Mouse (Mus musculus): ENCODE measurements around the gene Rpl23.
"Not testable (repeated sequence)": the region's sequence is repeated elsewhere in the genome, so short reads cannot be mapped to it uniquely, and the experiment has no call there.

The Rpl23 gene

GRCm38 (mm10) chr11:97798782-97799145, 16.5 kb upstream of the Rpl23 start, which contains the start of gene Lasp1:
TSS of gene Lasp1 (plus strand) at chr11:97799000.
- Histone ChIP-seq H3K27me3 (ENCODE audit: control insufficient read depth, insufficient read depth, low read length, poor library complexity, severe bottlenecking) (no peaks in the 10 kb centered on the region), H3K36me3 (ENCODE audit: control insufficient read depth, insufficient read depth, low read length, poor library complexity, severe bottlenecking) (no peaks in the 10 kb centered on the region)
- DNase-seq (ENCODE audit: low read depth, low spot score), result peak; percentile 94

DNA sequence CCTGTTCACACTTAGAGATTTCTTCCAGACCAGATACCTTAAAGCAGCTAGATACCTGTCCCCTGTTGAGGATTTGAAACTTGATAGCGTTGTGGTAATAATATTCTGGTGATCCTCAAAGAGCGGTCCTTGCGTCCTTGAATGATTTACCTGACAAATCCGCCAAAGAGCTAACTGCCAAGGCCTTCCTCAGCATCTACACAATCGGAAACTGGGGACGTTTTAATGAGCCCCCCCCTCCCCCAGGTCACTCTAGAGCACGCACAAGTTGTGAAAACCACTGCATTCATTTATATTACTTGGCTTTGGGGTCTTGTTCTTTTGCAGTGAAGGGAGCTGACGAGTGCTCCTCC, 15.8 kb upstream of the Rpl23 start:
- Histone ChIP-seq H3K27me3 (ENCODE audit: control insufficient read depth, insufficient read depth, low read length, poor library complexity, severe bottlenecking) (no peaks in the 10 kb centered on the region), H3K36me3 (ENCODE audit: control insufficient read depth, insufficient read depth, low read length, poor library complexity, severe bottlenecking) (no peaks in the 10 kb centered on the region)
- DNase-seq (ENCODE audit: low read depth, low spot score), result no peak

- H3K36me3 ChIP-seq (ENCODE audit: control insufficient read depth, insufficient read depth, low read length, poor library complexity, severe bottlenecking), result no peaks in the 10 kb centered on the region
- DNase-seq (ENCODE audit: low read depth, low spot score), result no peak
- H3K27me3 ChIP-seq (ENCODE audit: control insufficient read depth, insufficient read depth, low read length, poor library complexity, severe bottlenecking), result no peaks in the 10 kb centered on the region
Observed at GRCm38 (mm10) chr11:97797369-97798082, 15.3 kb upstream of the Rpl23 start.

- no peaks in the 10 kb centered on the region for H3K36me3 ChIP-seq (ENCODE audit: control insufficient read depth, insufficient read depth, low read length, poor library complexity, severe bottlenecking)
- H3K27me3 ChIP-seq (ENCODE audit: control insufficient read depth, insufficient read depth, low read length, poor library complexity, severe bottlenecking), result no peaks in the 10 kb centered on the region
- DNase-seq (ENCODE audit: low read depth, low spot score), result peak; percentile 82
Observed at GRCm38 (mm10) chr11:97796910-97797309, 14.7 kb upstream of the Rpl23 start.

DNA sequence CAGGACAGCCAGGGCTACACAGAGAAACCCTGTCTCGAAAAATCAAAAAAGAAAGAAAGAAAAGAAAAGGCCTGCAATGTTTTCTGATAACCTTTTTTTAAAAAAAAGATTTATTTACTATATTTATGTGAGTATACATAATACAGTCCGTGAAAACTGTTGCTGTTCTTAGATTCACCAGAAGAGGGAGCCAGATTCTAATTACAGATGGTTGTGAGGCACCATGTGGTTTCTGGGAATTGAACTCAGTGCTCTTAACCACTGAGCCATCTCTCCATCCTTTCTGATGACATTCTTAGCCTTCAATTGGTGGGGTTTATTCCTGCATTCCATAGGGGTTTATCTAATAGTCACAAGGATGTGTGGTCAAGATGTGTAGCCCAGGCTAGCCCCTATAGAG, 10.9 kb upstream of the Rpl23 start:
- Histone ChIP-seq H3K27me3 (ENCODE audit: control insufficient read depth, insufficient read depth, low read length, poor library complexity, severe bottlenecking) (no peaks in the 10 kb centered on the region), H3K36me3 (ENCODE audit: control insufficient read depth, insufficient read depth, low read length, poor library complexity, severe bottlenecking) (no peaks in the 10 kb centered on the region)
- DNase-seq (ENCODE audit: low read depth, low spot score), result peak; percentile 90

- not testable (repeated sequence) for H3K27me3 ChIP-seq (ENCODE audit: control insufficient read depth, insufficient read depth, low read length, poor library complexity, severe bottlenecking); DNase-seq (ENCODE audit: low read depth, low spot score); H3K36me3 ChIP-seq (ENCODE audit: control insufficient read depth, insufficient read depth, low read length, poor library complexity, severe bottlenecking)
Observed at GRCm38 (mm10) chr11:97790778-97791438, 8.7 kb upstream of the Rpl23 start.

GRCm38 (mm10) chr11:97789727-97790126, 7.5 kb upstream of the Rpl23 start:
- Histone ChIP-seq H3K36me3 (ENCODE audit: control insufficient read depth, insufficient read depth, low read length, poor library complexity, severe bottlenecking) (no peaks in the 10 kb centered on the region), H3K27me3 (ENCODE audit: control insufficient read depth, insufficient read depth, low read length, poor library complexity, severe bottlenecking) (no peaks in the 10 kb centered on the region)
- no peak for DNase-seq (ENCODE audit: low read depth, low spot score)

DNA sequence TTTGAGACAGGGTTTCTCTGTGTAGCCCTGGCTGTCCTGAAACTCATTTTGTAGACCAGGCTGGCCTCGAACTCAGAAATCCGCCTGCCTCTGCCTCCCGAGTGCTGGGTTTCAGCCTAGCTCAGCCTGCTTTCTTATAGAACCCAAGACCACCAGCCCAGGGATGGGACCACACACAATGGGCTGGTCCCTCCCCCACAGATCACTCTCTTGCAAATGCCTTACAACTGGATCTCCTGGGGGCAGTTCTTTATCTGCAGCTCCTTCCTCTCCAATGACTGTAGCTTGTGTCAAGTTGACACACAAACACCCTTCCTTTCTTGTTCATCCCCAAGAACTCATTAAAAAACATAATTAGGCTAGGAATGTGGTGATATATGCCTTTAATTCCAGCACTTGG, 5.7 kb upstream of the Rpl23 start:
- Histone ChIP-seq H3K36me3 (ENCODE audit: control insufficient read depth, insufficient read depth, low read length, poor library complexity, severe bottlenecking) (no peaks in the 10 kb centered on the region), H3K27me3 (ENCODE audit: control insufficient read depth, insufficient read depth, low read length, poor library complexity, severe bottlenecking) (no peaks in the 10 kb centered on the region)
- no peak for DNase-seq (ENCODE audit: low read depth, low spot score)

- Histone ChIP-seq H3K36me3 (ENCODE audit: control insufficient read depth, insufficient read depth, low read length, poor library complexity, severe bottlenecking) (peaks cover 8% of the 10 kb centered on the region), H3K27me3 (ENCODE audit: control insufficient read depth, insufficient read depth, low read length, poor library complexity, severe bottlenecking) (no peaks in the 10 kb centered on the region)
- DNase-seq (ENCODE audit: low read depth, low spot score), result no peak
Observed at GRCm38 (mm10) chr11:97782564-97782895, 293 bp upstream of the Rpl23 start.

DNA sequence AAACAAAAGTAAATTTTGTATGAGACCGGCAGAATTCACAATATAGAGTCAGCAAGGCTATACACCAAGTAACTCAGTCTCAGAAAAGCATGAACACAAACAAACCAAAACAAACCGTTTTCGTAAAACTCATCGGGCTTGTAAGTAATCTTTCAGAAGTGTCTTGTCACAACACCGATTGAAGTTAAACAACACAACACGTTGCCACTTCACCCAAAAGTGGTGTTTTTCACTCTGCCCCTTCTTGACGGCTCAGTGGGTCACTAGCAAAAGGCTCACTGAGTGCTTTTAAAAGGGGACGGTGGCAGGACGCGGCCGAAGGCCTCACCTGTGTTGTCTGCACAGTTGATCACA, 782 bp downstream of the Rpl23 start:
- Histone ChIP-seq H3K27me3 (ENCODE audit: control insufficient read depth, insufficient read depth, low read length, poor library complexity, severe bottlenecking) (no peaks in the 10 kb centered on the region), H3K36me3 (ENCODE audit: control insufficient read depth, insufficient read depth, low read length, poor library complexity, severe bottlenecking) (peaks cover 11% of the 10 kb centered on the region)
- no peak for DNase-seq (ENCODE audit: low read depth, low spot score)

DNA sequence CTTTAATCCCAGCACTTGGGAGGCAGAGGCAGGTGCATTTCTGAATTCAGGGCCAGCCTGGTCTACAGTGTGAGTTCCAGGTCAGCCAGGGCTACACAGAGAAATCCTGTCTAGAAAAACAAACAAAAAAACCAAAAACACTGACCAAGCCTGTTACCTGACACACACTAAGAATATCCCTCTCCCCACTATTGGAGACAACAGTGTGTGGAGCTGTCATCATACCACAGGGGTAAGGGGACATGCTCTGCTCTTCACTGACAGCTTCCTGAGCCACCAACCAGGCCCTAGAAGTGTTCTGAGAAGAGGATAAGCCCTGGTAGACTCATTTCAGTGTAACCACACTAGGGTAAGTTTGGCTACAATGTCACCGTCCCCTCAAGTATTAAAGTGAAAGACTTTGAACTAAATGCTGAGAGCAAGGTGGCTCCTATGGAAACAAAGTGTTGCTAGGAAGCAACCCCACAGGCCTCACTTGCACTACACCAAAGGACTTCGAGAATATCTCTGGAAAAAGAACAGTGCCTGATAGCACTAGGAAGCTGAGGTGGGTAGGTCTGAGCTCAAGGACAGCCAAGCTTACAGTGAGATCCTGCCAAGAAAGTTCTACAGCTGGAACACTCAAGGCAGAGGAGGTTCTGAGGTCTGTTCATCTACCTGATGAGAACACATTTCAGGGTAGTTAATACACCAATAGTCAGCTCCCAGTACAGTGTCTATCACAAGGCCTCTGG, 2.1 kb downstream of the Rpl23 start:
- DNase-seq (ENCODE audit: low read depth, low spot score), result no peak
- peaks cover 11% of the 10 kb centered on the region for H3K36me3 ChIP-seq (ENCODE audit: control insufficient read depth, insufficient read depth, low read length, poor library complexity, severe bottlenecking)
- no peaks in the 10 kb centered on the region for H3K27me3 ChIP-seq (ENCODE audit: control insufficient read depth, insufficient read depth, low read length, poor library complexity, severe bottlenecking)

- Histone ChIP-seq H3K36me3 (ENCODE audit: control insufficient read depth, insufficient read depth, low read length, poor library complexity, severe bottlenecking) (peaks cover 11% of the 10 kb centered on the region), H3K27me3 (ENCODE audit: control insufficient read depth, insufficient read depth, low read length, poor library complexity, severe bottlenecking) (no peaks in the 10 kb centered on the region)
- no peak for DNase-seq (ENCODE audit: low read depth, low spot score)
Observed at GRCm38 (mm10) chr11:97778918-97779317, 3.3 kb downstream of the Rpl23 start.

DNA sequence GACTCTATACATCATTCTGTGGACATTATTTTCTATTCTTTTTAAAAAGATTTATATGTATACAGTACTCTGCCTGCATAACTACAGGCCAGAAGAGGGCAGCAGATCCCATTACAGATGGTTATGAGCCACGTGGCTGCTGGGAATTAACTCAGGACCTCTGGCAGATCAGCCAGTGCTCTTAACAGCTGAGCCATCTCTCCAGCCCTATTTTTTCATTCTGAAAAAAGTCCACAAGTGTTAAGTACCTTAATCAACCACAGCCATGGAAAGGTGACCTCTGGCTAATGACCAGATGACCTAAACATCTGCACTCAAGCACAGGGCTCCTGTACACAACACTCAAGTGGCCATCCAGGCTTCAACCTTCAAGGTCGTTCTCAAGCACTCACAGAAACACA, 5.1 kb downstream of the Rpl23 start:
- H3K36me3 ChIP-seq (ENCODE audit: control insufficient read depth, insufficient read depth, low read length, poor library complexity, severe bottlenecking), result peaks cover 11% of the 10 kb centered on the region
- H3K27me3 ChIP-seq (ENCODE audit: control insufficient read depth, insufficient read depth, low read length, poor library complexity, severe bottlenecking), result no peaks in the 10 kb centered on the region
- peak; percentile 57 for DNase-seq (ENCODE audit: low read depth, low spot score)

- Histone ChIP-seq H3K27me3 (ENCODE audit: control insufficient read depth, insufficient read depth, low read length, poor library complexity, severe bottlenecking) (no peaks in the 10 kb centered on the region), H3K36me3 (ENCODE audit: control insufficient read depth, insufficient read depth, low read length, poor library complexity, severe bottlenecking) (peaks cover 11% of the 10 kb centered on the region)
- DNase-seq (ENCODE audit: low read depth, low spot score), result no peak
Observed at GRCm38 (mm10) chr11:97776497-97777128, 5.6 kb downstream of the Rpl23 start.

Data from splenic B cell, adult 2 months (primary cell).